Mouse (Mus musculus) erythroblast, embryonic 14.5 days (primary cell): Measurements from ENCODE around the gene Map4k4. TPM values are rescaled to one million over a fixed set of nuclear protein-coding genes. Genes with fewer than 3 reads are reported as not detected.

Source experiments
- H3K27me3 ChIP-seq: 2 replicates; pipeline ENCODE4 v1.6.1; 2012; ENCODE audit warnings: inconsistent platforms; ENCODE audit not compliant: control insufficient read depth
- H3K36me3 ChIP-seq: 2 replicates; pipeline ENCODE4 v1.6.1; 2012; ENCODE audit warnings: mild to moderate bottlenecking, inconsistent platforms; ENCODE audit not compliant: control insufficient read depth
- H3K4me1 ChIP-seq: 2 replicates; pipeline ENCODE4 v1.6.1; 2012; ENCODE audit warnings: inconsistent platforms; ENCODE audit not compliant: control insufficient read depth
- H3K4me3 ChIP-seq: replicated peaks from 2 replicates; pipeline ENCODE3; 2012; ENCODE audit warnings: moderate library complexity, mild to moderate bottlenecking, inconsistent platforms
- H3K9me3 ChIP-seq: 2 replicates; pipeline ENCODE4 v1.6.1; 2012; ENCODE audit warnings: low read length, inconsistent platforms, mixed read lengths; ENCODE audit not compliant: control insufficient read depth
- GATA1 ChIP-seq: IDR thresholded peaks from 2 replicates; pipeline ENCODE4 v1.6.1; 2012; ENCODE audit warnings: low read length, inconsistent platforms, mixed read lengths
- TAL1 ChIP-seq: IDR thresholded peaks from 3 replicates; pipeline ENCODE4 v1.6.1; 2012; ENCODE audit warnings: low read length, inconsistent platforms, mixed read lengths
- polyA plus RNA-seq: library from polyadenylated mRNA; stranded (reverse); fragments of >175 nt; gene quantifications from 2 replicates; pipeline ENCODE4 v1.2.3, GENCODE M21; 2012

Map4k4 gene
- polyA plus RNA-seq, 1 experiment, result 0.12 TPM

- no peaks in the 10 kb centered on the region for H3K9me3 ChIP-seq
- H3K4me1 ChIP-seq, result peaks cover 18% of the 10 kb centered on the region
- no peaks in the 10 kb centered on the region; the same call in 1 of the 2 replicates for H3K36me3 ChIP-seq
- TF ChIP-seq GATA1 (no peak), TAL1 (no peak)
- no peaks in the 10 kb centered on the region for H3K27me3 ChIP-seq
- no peak overlapping the region for H3K4me3 ChIP-seq
These were observed 63.1 kb downstream of the Map4k4 start for GRCm38 (mm10) chr1:39963821-39964220.

GRCm38 (mm10) chr1:39964427-39964826, 63.7 kb downstream of the Map4k4 start:
- TF ChIP-seq TAL1 (no peak), GATA1 (no peak)
- Histone ChIP-seq H3K4me1 (peaks cover 24% of the 10 kb centered on the region), H3K27me3 (no peaks in the 10 kb centered on the region), H3K36me3 (no peaks in the 10 kb centered on the region; the same call in 1 of the 2 replicates), H3K9me3 (no peaks in the 10 kb centered on the region), H3K4me3 (no peak overlapping the region)

- TF ChIP-seq GATA1, result no peak
- no peak for TF ChIP-seq TAL1
- Histone ChIP-seq H3K27me3 (no peaks in the 10 kb centered on the region), H3K4me3 (no peak overlapping the region), H3K4me1 (peaks cover 30% of the 10 kb centered on the region), H3K9me3 (no peaks in the 10 kb centered on the region), H3K36me3 (no peaks in the 10 kb centered on the region; the same call in 1 of the 2 replicates)
These were observed 64.7 kb downstream of the Map4k4 start for GRCm38 (mm10) chr1:39965461-39965860.

GRCm38 (mm10) chr1:39968999-39969398, 68.3 kb downstream of the Map4k4 start:
- Histone ChIP-seq H3K36me3 (no peaks in the 10 kb centered on the region; the same call in 1 of the 2 replicates), H3K27me3 (no peaks in the 10 kb centered on the region), H3K4me1 (peaks cover 26% of the 10 kb centered on the region), H3K9me3 (no peaks in the 10 kb centered on the region), H3K4me3 (no peak overlapping the region)
- TF ChIP-seq TAL1 (no peak), GATA1 (no peak)

GRCm38 (mm10) chr1:39969771-39970406, 69.2 kb downstream of the Map4k4 start:
- Histone ChIP-seq H3K36me3 (no peaks in the 10 kb centered on the region), H3K9me3 (no peaks in the 10 kb centered on the region), H3K4me1 (peaks cover 21% of the 10 kb centered on the region), H3K4me3 (no peak overlapping the region), H3K27me3 (no peaks in the 10 kb centered on the region)
- TF ChIP-seq TAL1, result no peak
- no peak for TF ChIP-seq GATA1

DNA sequence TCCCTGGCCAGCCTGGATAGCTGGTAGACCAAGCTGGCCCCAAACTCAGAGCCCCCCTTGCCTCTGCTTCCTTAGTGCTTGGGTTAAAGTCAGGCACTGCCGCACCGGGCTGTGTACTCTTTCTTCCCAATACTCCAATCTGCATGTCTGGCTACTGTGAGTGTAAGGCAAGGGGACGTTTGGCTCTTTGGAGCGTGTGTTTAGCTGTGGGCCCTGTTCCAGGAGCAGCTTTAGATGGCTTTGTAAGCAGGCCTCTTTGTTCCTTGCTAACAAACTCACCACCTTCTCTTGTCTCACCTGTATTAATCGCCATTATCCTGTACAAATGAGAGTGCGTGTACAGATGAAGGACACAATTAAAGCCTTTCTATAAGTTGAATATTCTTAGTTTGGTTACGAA, 71.7 kb downstream of the Map4k4 start:
- H3K36me3 ChIP-seq, result no peaks in the 10 kb centered on the region; the same call in 1 of the 2 replicates
- no peaks in the 10 kb centered on the region for H3K27me3 ChIP-seq
- no peak overlapping the region for H3K4me3 ChIP-seq
- H3K4me1 ChIP-seq, result peaks cover 12% of the 10 kb centered on the region
- no peak for TF ChIP-seq TAL1
- no peak for TF ChIP-seq GATA1
- H3K9me3 ChIP-seq, result no peaks in the 10 kb centered on the region

GRCm38 (mm10) chr1:39973911-39974310, 73.2 kb downstream of the Map4k4 start:
- H3K9me3 ChIP-seq, result no peaks in the 10 kb centered on the region
- no peaks in the 10 kb centered on the region; the same call in 1 of the 2 replicates for H3K36me3 ChIP-seq
- no peak overlapping the region for H3K4me3 ChIP-seq
- H3K27me3 ChIP-seq, result no peaks in the 10 kb centered on the region
- peaks cover 10% of the 10 kb centered on the region for H3K4me1 ChIP-seq
- TF ChIP-seq TAL1, result no peak
- TF ChIP-seq GATA1, result no peak

DNA sequence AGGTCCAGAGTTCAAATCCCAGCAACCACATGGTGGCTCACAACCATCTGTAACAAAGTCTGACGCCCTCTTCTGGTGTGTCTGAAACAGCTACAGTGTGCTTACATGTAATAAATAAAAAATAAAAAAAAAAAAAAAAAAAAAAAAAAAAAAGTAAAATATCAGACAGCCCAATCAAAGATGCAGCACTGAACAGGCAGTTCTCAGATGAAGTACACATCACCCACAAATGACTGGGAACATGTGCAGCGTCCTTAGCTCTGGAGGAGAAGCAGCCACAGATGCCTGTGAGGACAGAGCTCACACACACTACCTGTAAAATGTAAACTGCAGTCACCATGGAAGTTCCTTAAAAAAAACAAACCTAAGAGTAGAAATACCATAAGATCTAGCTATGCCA, 74.3 kb downstream of the Map4k4 start:
- no peaks in the 10 kb centered on the region for H3K27me3 ChIP-seq
- TF ChIP-seq TAL1, result no peak
- TF ChIP-seq GATA1, result no peak

DNA sequence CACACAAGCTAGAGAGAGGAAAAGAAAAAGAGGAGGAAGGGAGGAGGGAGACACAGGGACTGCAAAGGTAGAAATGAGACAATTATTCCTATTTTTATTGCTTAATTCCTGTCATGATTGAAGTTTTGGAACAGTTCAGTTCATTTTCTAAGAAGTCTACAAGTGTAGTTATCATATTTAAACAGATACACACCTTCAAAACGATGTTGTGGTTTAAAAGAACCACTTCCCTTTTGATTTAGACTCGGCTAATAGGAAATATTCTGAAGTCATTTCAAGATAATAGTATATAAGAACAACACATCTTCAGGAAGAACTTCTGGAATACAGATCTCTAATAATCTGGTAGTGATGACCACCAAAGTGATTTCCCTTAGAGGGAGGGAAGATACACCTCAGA, 75.4 kb downstream of the Map4k4 start:
- Histone ChIP-seq H3K27me3 (no peaks in the 10 kb centered on the region), H3K9me3 (no peaks in the 10 kb centered on the region), H3K4me3 (no peak overlapping the region), H3K4me1 (no peaks in the 10 kb centered on the region; the same call in 1 of the 2 replicates), H3K36me3 (no peaks in the 10 kb centered on the region; the same call in 1 of the 2 replicates)
- TF ChIP-seq GATA1 (no peak), TAL1 (no peak)

More for the DNA sequence above, 74.3 kb downstream of the Map4k4 start:
- H3K4me1 ChIP-seq, result peaks cover 2% of the 10 kb centered on the region
- no peak overlapping the region for H3K4me3 ChIP-seq
- H3K36me3 ChIP-seq, result no peaks in the 10 kb centered on the region; the same call in 1 of the 2 replicates
- no peaks in the 10 kb centered on the region for H3K9me3 ChIP-seq
